Mouse (Mus musculus): ENCODE results near the gene Krtap15. TPM values are rescaled to one million over a fixed set of nuclear protein-coding genes. Genes with fewer than 3 reads are reported as not detected.

Gene Krtap15
- not detected in 2 replicates for polyA plus RNA-seq (2012)

DNA sequence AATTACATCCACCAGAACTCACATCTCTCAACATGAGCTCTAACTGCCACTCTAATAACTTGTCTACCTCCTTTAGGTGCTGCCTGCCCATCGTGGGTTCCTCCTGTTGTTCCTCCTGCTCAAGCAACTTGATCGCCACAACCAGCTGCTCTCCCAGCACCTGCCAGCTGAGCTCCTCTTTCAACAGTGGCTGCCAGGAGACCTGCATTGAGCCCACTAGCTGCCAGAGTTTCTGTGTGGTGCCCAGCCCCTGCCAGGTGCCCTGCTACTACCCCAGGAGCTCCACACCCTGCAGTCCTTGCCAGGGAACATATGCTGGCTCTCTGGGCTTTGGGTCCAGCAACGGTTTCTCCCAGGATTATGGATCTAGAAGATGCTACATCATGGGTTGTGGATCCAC is at the start of gene Krtap15:
TSS of gene Krtap15 (plus strand) at position 150 of the 400 bp plus-strand sequence.
- TF ChIP-seq GATA1 (IDR thresholded peaks at IDR 0.05; ENCODE audit: low read length) = no peak

DNA sequence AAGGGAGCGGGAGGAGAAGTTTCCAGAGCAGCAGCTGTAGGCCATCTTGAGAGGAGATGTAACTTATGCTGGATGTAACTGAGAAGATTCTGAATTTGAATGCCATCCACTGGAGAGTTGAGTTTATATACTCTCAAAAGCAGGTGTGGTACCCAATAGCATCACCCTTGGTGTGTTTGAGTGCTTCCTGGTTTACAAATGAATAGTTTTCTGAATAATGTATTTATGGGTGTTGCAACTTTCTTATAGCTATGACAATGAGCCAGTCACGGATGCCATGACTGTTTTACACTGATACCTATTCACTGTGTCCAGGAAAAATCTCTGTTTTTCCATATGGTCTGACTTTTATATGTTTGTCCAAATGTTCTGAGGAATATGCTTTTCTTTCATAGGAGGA is 45.9 kb upstream of the Krtap15 start, which contains the start of gene 2310057N15Rik:
TSS of gene 2310057N15Rik (minus strand) at position 101 of the 400 bp plus-strand sequence.
- TF ChIP-seq GATA1 (IDR thresholded peaks at IDR 0.05; ENCODE audit: low read length) = no peak

DNA sequence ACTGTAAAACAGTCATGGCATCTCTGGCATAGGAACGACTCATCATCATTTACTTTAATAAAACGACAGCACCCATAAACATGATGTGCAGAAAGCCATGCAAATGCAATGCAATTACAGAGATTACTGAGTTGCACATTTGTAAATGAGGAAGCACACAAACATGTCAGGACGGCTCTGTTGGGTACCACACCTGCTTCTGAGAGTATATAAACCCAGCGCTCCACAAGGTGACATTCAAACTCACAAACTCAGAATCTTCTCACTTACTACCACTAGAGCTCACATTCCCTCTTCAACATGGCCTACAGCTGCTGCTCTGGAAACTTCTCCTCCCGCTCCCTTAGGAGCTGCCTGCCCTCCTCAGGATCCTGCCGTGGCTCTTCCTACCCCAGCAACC is 42.4 kb upstream of the Krtap15 start, which contains the start of gene Gm5965:
TSS of gene Gm5965 (plus strand) at position 301 of the 400 bp plus-strand sequence.
- TF ChIP-seq GATA1 (IDR thresholded peaks at IDR 0.05; ENCODE audit: low read length) = no peak

GRCm38 (mm10) chr16:88786786-88787185 is 33.2 kb upstream of the Krtap15 start:
- TF ChIP-seq GATA1 (IDR thresholded peaks at IDR 0.05; ENCODE audit: low read length) = no peak

- TF ChIP-seq GATA1 (IDR thresholded peaks at IDR 0.05; ENCODE audit: low read length) = no peak
Measured at GRCm38 (mm10) chr16:88811827-88812226, 8.2 kb upstream of the Krtap15 start, which contains the start of gene Gm20741. Gene Gm20741, minus strand, starts transcription at chr16:88812220.

- no peak for TF ChIP-seq GATA1 (IDR thresholded peaks at IDR 0.05; ENCODE audit: low read length)
Measured at GRCm38 (mm10) chr16:88823736-88824135, 3.7 kb downstream of the Krtap15 start.

DNA sequence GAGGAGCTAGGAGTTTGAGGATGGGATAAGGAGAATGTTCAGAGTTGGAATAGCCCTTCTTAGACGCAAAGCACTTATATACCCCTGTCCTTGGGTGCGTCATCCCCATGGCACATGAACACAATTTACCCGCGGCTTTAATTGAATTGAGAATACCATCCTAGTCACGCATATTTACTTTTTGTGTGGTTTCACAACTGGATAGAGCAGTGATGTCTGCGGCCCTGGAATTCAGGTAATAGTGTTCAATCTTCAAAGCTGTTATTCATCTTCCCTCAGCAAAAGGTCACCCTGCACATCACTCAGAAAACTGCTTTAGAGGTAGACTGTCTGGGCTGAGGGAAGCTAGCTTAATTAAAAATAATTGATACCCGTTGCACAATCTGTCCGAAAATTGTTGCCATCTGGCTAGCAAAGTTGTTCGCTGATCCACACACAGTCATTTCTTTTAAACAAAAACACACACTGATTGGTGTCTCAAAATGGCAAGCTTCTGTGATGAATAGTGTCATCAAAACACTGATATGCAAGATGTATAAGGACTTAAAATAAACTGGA is 6.2 kb downstream of the Krtap15 start, which contains the start of gene Krtap14:
TSS of gene Krtap14 (minus strand) at position 51 of the 558 bp plus-strand sequence.
- no peak for TF ChIP-seq GATA1 (IDR thresholded peaks at IDR 0.05; ENCODE audit: low read length)

DNA sequence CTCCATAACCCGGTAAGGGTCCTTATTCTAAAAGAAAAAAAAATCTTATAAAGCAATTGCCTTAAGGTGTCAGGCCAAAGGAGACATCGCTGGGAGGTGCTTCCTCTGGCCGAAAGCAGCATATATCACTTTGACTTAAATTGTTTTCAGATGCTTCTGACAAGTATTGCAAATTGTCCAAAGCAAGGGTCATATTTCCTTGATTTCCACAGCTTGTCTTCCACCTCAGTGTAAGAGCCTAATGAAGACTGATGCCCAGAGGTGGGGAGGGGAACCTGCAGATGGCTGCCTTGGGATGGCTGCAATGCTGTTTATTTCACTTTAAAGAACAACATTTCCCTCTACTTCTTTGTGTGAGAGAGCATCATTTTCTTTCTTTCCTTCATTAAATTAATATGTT is 7.0 kb downstream of the Krtap15 start:
- no peak for TF ChIP-seq GATA1 (IDR thresholded peaks at IDR 0.05; ENCODE audit: low read length)

- no peak for TF ChIP-seq GATA1 (IDR thresholded peaks at IDR 0.05; ENCODE audit: low read length)
Measured at GRCm38 (mm10) chr16:88847363-88847762, 27.3 kb downstream of the Krtap15 start.

GRCm38 (mm10) chr16:88848558-88848957 is 28.5 kb downstream of the Krtap15 start:
- no peak for TF ChIP-seq GATA1 (IDR thresholded peaks at IDR 0.05; ENCODE audit: low read length)

DNA sequence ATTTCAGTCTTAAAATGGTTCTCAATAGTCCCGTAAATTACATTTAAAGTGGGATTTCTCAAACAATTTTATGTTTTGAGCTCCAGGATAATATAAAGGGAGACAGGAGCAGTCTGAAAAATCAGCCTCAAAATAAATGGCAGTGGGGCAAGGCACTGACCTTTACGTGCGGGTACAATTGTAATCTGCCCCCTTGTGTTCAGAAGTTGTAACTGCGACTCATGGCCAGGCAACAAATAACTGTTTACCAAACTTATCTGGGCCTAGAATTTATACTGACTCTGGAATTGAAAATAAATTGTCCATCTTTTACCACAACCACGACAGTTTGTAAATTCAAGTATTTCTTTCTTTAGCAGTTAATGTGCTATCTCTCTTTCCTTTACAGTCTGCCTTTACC is 31.4 kb downstream of the Krtap15 start:
- no peak for TF ChIP-seq GATA1 (IDR thresholded peaks at IDR 0.05; ENCODE audit: low read length)

- no peak for TF ChIP-seq GATA1 (IDR thresholded peaks at IDR 0.05; ENCODE audit: low read length)
Measured at GRCm38 (mm10) chr16:88864887-88865407, 44.9 kb downstream of the Krtap15 start.

- TF ChIP-seq GATA1 (IDR thresholded peaks at IDR 0.05; ENCODE audit: low read length) = no peak
Measured at GRCm38 (mm10) chr16:88869311-88869710, 49.3 kb downstream of the Krtap15 start, which contains the start of gene Krtap19-1. Gene Krtap19-1, minus strand, starts transcription at chr16:88869411.

GRCm38 (mm10) chr16:88874169-88874568 is 54.2 kb downstream of the Krtap15 start, which contains the start of gene Krtap19-2:
Gene Krtap19-2, minus strand, starts transcription at chr16:88874269.
- TF ChIP-seq GATA1 (IDR thresholded peaks at IDR 0.05; ENCODE audit: low read length) = no peak

DNA sequence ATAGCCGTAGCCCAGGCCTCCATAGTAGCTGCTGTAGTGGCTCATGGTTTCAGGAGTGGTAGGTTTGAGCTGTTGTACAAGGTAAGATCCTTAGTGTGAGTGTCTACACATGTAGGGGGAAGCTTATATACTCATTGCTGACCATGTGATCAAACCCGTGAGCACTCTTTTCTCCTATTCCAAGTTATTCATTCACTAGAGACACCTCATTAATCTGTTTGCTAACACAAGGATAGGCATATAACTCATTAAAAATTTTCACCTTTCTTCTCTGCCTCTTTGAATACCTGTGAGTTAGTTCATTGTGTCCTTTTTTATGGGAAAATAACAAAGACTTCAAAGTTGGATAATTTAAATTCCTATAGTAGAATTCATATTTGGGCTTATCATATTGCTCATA is 57.9 kb downstream of the Krtap15 start, which contains the start of gene Krtap19-3:
TSS of gene Krtap19-3 (minus strand) at position 101 of the 400 bp plus-strand sequence.
- TF ChIP-seq GATA1 (IDR thresholded peaks at IDR 0.05; ENCODE audit: low read length) = no peak

Other genes starting within 250 kb of the Krtap15 start
- gene Krtap24-1, start 207.9 kb upstream of the Krtap15 start, polyA plus RNA-seq (2012) = not detected in 2 replicates
- gene 2310079G19Rik, start 192.5 kb upstream of the Krtap15 start, polyA plus RNA-seq (2012) = not detected in 2 replicates
- gene Krtap26-1, start 172.4 kb upstream of the Krtap15 start, polyA plus RNA-seq (2012) = not detected in 2 replicates
- gene Krtap27-1, start 148.5 kb upstream of the Krtap15 start, polyA plus RNA-seq (2012) = not detected in 2 replicates
- gene 2310061N02Rik, start 112.3 kb upstream of the Krtap15 start, polyA plus RNA-seq (2012) = not detected in 2 replicates
- gene Krtap13-1, start 91.4 kb upstream of the Krtap15 start, polyA plus RNA-seq (2012) = not detected in 2 replicates
- not detected in 2 replicates for gene Krtap13, start 68.6 kb upstream of the Krtap15 start, polyA plus RNA-seq (2012)
- not detected in 2 replicates for gene 2310034C09Rik, start 61.4 kb upstream of the Krtap15 start, polyA plus RNA-seq (2012)
- not detected in 2 replicates for gene 2310057N15Rik, start 46.0 kb upstream of the Krtap15 start, polyA plus RNA-seq (2012)
- gene Gm5965, start 42.3 kb upstream of the Krtap15 start, polyA plus RNA-seq (2012) = not detected in 2 replicates
- not detected in 2 replicates for gene Gm20741, start 8.0 kb upstream of the Krtap15 start, polyA plus RNA-seq (2012)
- gene Krtap14, start 5.9 kb downstream of the Krtap15 start, polyA plus RNA-seq (2012) = not detected in 2 replicates
- gene Krtap19-1, start 49.2 kb downstream of the Krtap15 start, polyA plus RNA-seq (2012) = not detected in 2 replicates
- gene Krtap19-2, start 54.1 kb downstream of the Krtap15 start, polyA plus RNA-seq (2012) = not detected in 2 replicates
- gene Krtap19-3, start 57.8 kb downstream of the Krtap15 start, polyA plus RNA-seq (2012) = not detected in 2 replicates
- gene Krtap19-4, start 64.9 kb downstream of the Krtap15 start, polyA plus RNA-seq (2012) = not detected in 2 replicates
- gene Krtap19-5, start 76.2 kb downstream of the Krtap15 start, polyA plus RNA-seq (2012) = not detected in 2 replicates
- not detected in 2 replicates for gene Krtap19-9b, start 112.0 kb downstream of the Krtap15 start, polyA plus RNA-seq (2012)
- not detected in 2 replicates for gene Krtap16-3, start 142.7 kb downstream of the Krtap15 start, polyA plus RNA-seq (2012)
- gene Krtap22-2, start 190.5 kb downstream of the Krtap15 start, polyA plus RNA-seq (2012) = not detected in 2 replicates
- gene Gm10229, start 195.1 kb downstream of the Krtap15 start, polyA plus RNA-seq (2012) = not detected in 2 replicates
- gene Krtap6-1, start 211.5 kb downstream of the Krtap15 start, polyA plus RNA-seq (2012) = not detected in 2 replicates
- not detected in 2 replicates for gene Gm10228, start 221.3 kb downstream of the Krtap15 start, polyA plus RNA-seq (2012)
- not detected in 2 replicates for gene Krtap6-5, start 227.7 kb downstream of the Krtap15 start, polyA plus RNA-seq (2012)
- gene 1110025L11Rik, start 243.8 kb downstream of the Krtap15 start, polyA plus RNA-seq (2012) = not detected in 2 replicates

All from G1E-ER4 (cell line).